Mouse (Mus musculus): ENCODE measurements around the gene Mex3d.

- TF ChIP-seq CTCF (IDR thresholded peaks at IDR 0.05; ENCODE audit: extremely low read depth, insufficient read depth, insufficient read length, insufficient replicate concordance) (no peak), POLR2A (IDR thresholded peaks at IDR 0.05; ENCODE audit: low read depth, low read length) (no peak)
These were observed 4.7 kb downstream of the Mex3d start for GRCm38 (mm10) chr10:80382641-80383365.
